In the genomic region with DNA sequence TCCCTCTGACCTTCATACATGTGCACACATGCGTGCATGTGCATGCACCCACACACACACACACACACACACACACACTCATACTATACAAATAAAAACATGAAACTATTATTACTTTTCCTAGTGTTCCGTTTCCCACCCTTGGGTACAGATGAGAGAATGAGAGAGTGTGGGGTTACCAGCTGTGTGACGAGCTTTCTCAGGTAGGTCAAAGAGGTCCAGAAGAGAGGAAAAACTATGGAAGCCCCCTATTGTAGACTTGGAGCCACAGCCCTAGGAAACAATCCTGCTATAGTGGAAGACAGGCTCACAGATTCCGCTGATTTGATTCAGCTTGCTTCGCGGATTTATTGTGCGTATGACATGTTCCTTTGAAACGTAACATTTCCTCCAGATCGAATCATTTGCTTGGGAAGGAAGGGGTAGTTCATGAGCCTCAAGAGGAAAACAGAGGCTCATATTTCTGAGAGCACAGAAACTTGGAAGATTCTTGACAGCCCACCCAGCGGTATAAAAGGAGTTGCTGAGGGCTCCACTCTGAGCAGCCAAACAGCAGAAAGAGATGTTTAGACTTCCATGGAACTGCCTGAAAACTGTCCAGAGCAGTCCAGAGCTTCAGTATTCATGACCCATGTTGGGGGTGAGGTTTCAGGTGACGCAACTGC, we compare ENCODE assay signal across 25 mouse cellular contexts.
DNase-seq lines count a peak whose midpoint lies in the region; ATAC-seq and TF ChIP-seq lines count a peak whose summit lies in the region.
"Had no signal": no experiment of that assay in that cellular context is flagged by ENCODE, and none has a peak within 500 bp of the region (broad histone marks: within the 10 kb centered on the region; RNA-seq: fewer than 3 reads in every experiment).

No protein-coding gene starts in this region.

- 0 out of 2 replicates have a peak, but pooled peaks cover 4% of the 10 kb centered on the region for H3K4me1 ChIP-seq in kidney, embryonic 14.5 days (ENCODE audit: control insufficient read depth, insufficient read depth, low read length)
- H3K4me1 ChIP-seq in kidney, adult 2 months (ENCODE audit: control insufficient read depth, insufficient read depth, low read length) = no peaks in the 10 kb centered on the region
- H3K4me1 ChIP-seq in embryonic facial prominence, embryonic 15.5 days = 0 out of 2 replicates have a peak, but pooled peaks cover 3% of the 10 kb centered on the region
- H3K4me1 ChIP-seq in intestine, embryonic 16.5 days (ENCODE audit: control insufficient read depth, insufficient read depth, low read length) = no peaks in the 10 kb centered on the region
- H3K4me1 ChIP-seq in heart, adult 2 months (ENCODE audit: control insufficient read depth, insufficient read depth, low read length) = no peaks in the 10 kb centered on the region
- H3K4me1 ChIP-seq: forebrain, embryonic 13.5 days; heart, embryonic 10.5 days; heart, embryonic 15.5 days; liver, embryonic 15.5 days had no signal

- H3K36me3 ChIP-seq in kidney, embryonic 14.5 days (ENCODE audit: control insufficient read depth, insufficient read depth, low read length) = no peaks in the 10 kb centered on the region
- H3K36me3 ChIP-seq in kidney, adult 2 months (ENCODE audit: control insufficient read depth, insufficient read depth, low read length) = no peaks in the 10 kb centered on the region
- H3K36me3 ChIP-seq in embryonic facial prominence, embryonic 15.5 days = no peaks in the 10 kb centered on the region
- no peaks in the 10 kb centered on the region for H3K36me3 ChIP-seq in intestine, embryonic 16.5 days (ENCODE audit: control insufficient read depth, insufficient read depth, low read length)
- no peaks in the 10 kb centered on the region for H3K36me3 ChIP-seq in heart, adult 2 months (ENCODE audit: control insufficient read depth, insufficient read depth, low read length)
- H3K36me3 ChIP-seq: heart, embryonic 10.5 days; heart, embryonic 15.5 days; liver, embryonic 15.5 days had no signal

- H3K27ac ChIP-seq in kidney, embryonic 14.5 days (ENCODE audit: low read depth, low read length) = no peak overlapping the region; the same call in 1 of the 2 replicates
- no peak overlapping the region for H3K27ac ChIP-seq in kidney, adult 2 months (ENCODE audit: insufficient read depth, low read depth, low read length)
- H3K27ac ChIP-seq in embryonic facial prominence, embryonic 15.5 days (replicated peaks) = peak overlapping the region; percentile 12; the same call in 1 of the 2 replicates
- no peak overlapping the region for H3K27ac ChIP-seq in intestine, embryonic 16.5 days (ENCODE audit: low read length)
- no peak overlapping the region for H3K27ac ChIP-seq in heart, adult 2 months
- H3K27ac ChIP-seq: forebrain, embryonic 13.5 days; heart, embryonic 10.5 days; heart, embryonic 15.5 days; hindbrain, embryonic 14.5 days; layer of hippocampus, adult 2 months; liver, embryonic 15.5 days had no signal

- H3K27me3 ChIP-seq in kidney, embryonic 14.5 days (ENCODE audit: control insufficient read depth, insufficient read depth, low read length) = no peaks in the 10 kb centered on the region
- H3K27me3 ChIP-seq in kidney, adult 2 months (replicated peaks; ENCODE audit: control insufficient read depth, insufficient read depth, low read length) = no peaks in the 10 kb centered on the region
- no peaks in the 10 kb centered on the region for H3K27me3 ChIP-seq in embryonic facial prominence, embryonic 15.5 days
- H3K27me3 ChIP-seq in intestine, embryonic 16.5 days (replicated peaks; ENCODE audit: control insufficient read depth, insufficient read depth, low read length) = no peaks in the 10 kb centered on the region
- H3K27me3 ChIP-seq in heart, adult 2 months (ENCODE audit: control insufficient read depth, insufficient read depth, low read length) = no peaks in the 10 kb centered on the region
- H3K27me3 ChIP-seq: forebrain, embryonic 13.5 days; heart, embryonic 15.5 days; liver, embryonic 15.5 days had no signal

- no peak for TF ChIP-seq CTCF in kidney, adult 2 months (conservative IDR thresholded peaks at IDR 0.05; ENCODE audit: insufficient read depth, insufficient read length, low read depth, low read length)
- no peak for TF ChIP-seq CTCF in heart, adult 2 months (IDR thresholded peaks at IDR 0.05)

- no peak for TF ChIP-seq POLR2A in kidney, adult 2 months (IDR thresholded peaks at IDR 0.05; ENCODE audit: low read depth, low read length)
- no peak for TF ChIP-seq POLR2A in heart, adult 2 months (IDR thresholded peaks at IDR 0.05; ENCODE audit: insufficient read depth, low read depth, low read length)

- no peak for DNase-seq in kidney, postnatal 36 days
- DNase-seq in kidney, postnatal 4 days = peak; percentile 10 to 27
- DNase-seq in kidney, adult 2 months = no peak
- DNase-seq in heart, adult 2 months = no peak
- DNase-seq: adrenal gland, postnatal 25 days; cerebellum, adult 18-20 months; cerebellum, postnatal 10 days; gastrocnemius, postnatal 10 days; kidney, adult 9 months; lung, embryonic 14.5 days; lung, postnatal 14 days; midbrain, embryonic 14.5 days; right cerebral cortex, postnatal 25 days; spleen, adult 18-20 months; thymus, postnatal 14 days had no signal

- H3K4me3 ChIP-seq in kidney, embryonic 14.5 days (ENCODE audit: low read length) = no peak overlapping the region
- H3K4me3 ChIP-seq in kidney, adult 2 months (ENCODE audit: insufficient read depth, low read depth, low read length) = no peak overlapping the region
- H3K4me3 ChIP-seq in embryonic facial prominence, embryonic 15.5 days (replicated peaks) = no peak overlapping the region
- no peak overlapping the region for H3K4me3 ChIP-seq in intestine, embryonic 16.5 days (ENCODE audit: low read length)
- no peak overlapping the region for H3K4me3 ChIP-seq in heart, adult 2 months
- H3K4me3 ChIP-seq: forebrain, embryonic 13.5 days; heart, embryonic 10.5 days; heart, embryonic 15.5 days; layer of hippocampus, adult 2 months; liver, embryonic 15.5 days had no signal

- TF ChIP-seq EP300 in heart, adult 2 months (IDR thresholded peaks at IDR 0.05; ENCODE audit: insufficient read depth, low read depth, low read length) = no peak

- ATAC-seq in kidney, embryonic 14.5 days (ENCODE audit: low FRiP score, low TSS enrichment) = peak; percentile 73
- peak; percentile 15 for ATAC-seq in embryonic facial prominence, embryonic 15.5 days (ENCODE audit: insufficient number of reproducible peaks, low FRiP score, low TSS enrichment, low read depth)
- ATAC-seq in intestine, embryonic 16.5 days = no peak
- ATAC-seq: CD4-positive, CD25-positive, alpha-beta regulatory T cell, adult 4 months; forebrain, embryonic 13.5 days had no signal

- 48% methylated on average over 11 of the region's 11 CpGs for WGBS in kidney, embryonic 14.5 days
- 46% methylated on average over 11 of the region's 11 CpGs for WGBS in kidney, adult 2 months
- 38% methylated on average over 11 of the region's 11 CpGs for WGBS in embryonic facial prominence, embryonic 15.5 days
- WGBS in intestine, embryonic 16.5 days = 74% methylated on average over 11 of the region's 11 CpGs
- WGBS in heart, adult 2 months = 79% methylated on average over 11 of the region's 11 CpGs

- H3K9ac ChIP-seq in kidney, embryonic 14.5 days (ENCODE audit: low read depth, low read length) = no peak overlapping the region
- H3K9ac ChIP-seq in embryonic facial prominence, embryonic 15.5 days = no peak overlapping the region
- no peak overlapping the region for H3K9ac ChIP-seq in intestine, embryonic 16.5 days (ENCODE audit: low read depth, low read length)
- H3K9ac ChIP-seq in heart, adult 2 months (ENCODE audit: low read depth, low read length) = no peak overlapping the region
- H3K9ac ChIP-seq: forebrain, embryonic 13.5 days; heart, embryonic 15.5 days; hindbrain, embryonic 14.5 days; liver, embryonic 15.5 days; lung, embryonic 14.5 days had no signal

- intact Hi-C loops in heart, adult 2 months (cut with DNase I) = no loop called here

- no peak overlapping the region for H3K4me2 ChIP-seq in kidney, embryonic 14.5 days (replicated peaks; ENCODE audit: low read depth, low read length)
- no peak overlapping the region for H3K4me2 ChIP-seq in embryonic facial prominence, embryonic 15.5 days (replicated peaks)
- no peak overlapping the region for H3K4me2 ChIP-seq in intestine, embryonic 16.5 days (ENCODE audit: low read depth, low read length)
- H3K4me2 ChIP-seq: forebrain, embryonic 13.5 days; heart, embryonic 15.5 days; hindbrain, embryonic 14.5 days; liver, embryonic 15.5 days; lung, embryonic 14.5 days had no signal

- H3K9me3 ChIP-seq in kidney, embryonic 14.5 days (ENCODE audit: control insufficient read depth, low read length) = no peaks in the 10 kb centered on the region
- no peaks in the 10 kb centered on the region for H3K9me3 ChIP-seq in embryonic facial prominence, embryonic 15.5 days (replicated peaks)
- H3K9me3 ChIP-seq in intestine, embryonic 16.5 days (ENCODE audit: control insufficient read depth, low read length) = no peaks in the 10 kb centered on the region
- H3K9me3 ChIP-seq: forebrain, embryonic 13.5 days; heart, embryonic 10.5 days; heart, embryonic 15.5 days; liver, embryonic 15.5 days had no signal

- no peaks in the 10 kb centered on the region for H3K79me2 ChIP-seq in heart, adult 2 months (replicated peaks; ENCODE audit: control insufficient read depth, insufficient read depth, low read length)

Comparison
In these comparisons a context has a peak if more than half of its experiments do, and no peak if none do; other contexts are left out.
1. DNase-seq: peak in kidney, postnatal 4 days (2 of 2); none in kidney, postnatal 36 days (0 of 2), kidney, adult 2 months (single experiment) and heart, adult 2 months (0 of 2).